Mouse (Mus musculus) kidney, postnatal 0 days (tissue): ENCODE results near the gene Cdk14. TPM values are rescaled to one million over a fixed set of nuclear protein-coding genes. Genes with fewer than 3 reads are reported as not detected.
A peak's percentile ranks its signal among the peaks of the same experiment; 100 is the strongest.

ENCODE experiments used
- ATAC-seq: fragments of 200-750 bp; cut with Nextera tagmentation; replicated peaks from 2 replicates; pipeline ENCODE4 v1.8.0; 2017; ENCODE audit warnings: low read depth, moderate number of reproducible peaks, moderate TSS enrichment, moderate library complexity; ENCODE audit not compliant: low FRiP score
- DNase-seq: peaks from one replicate; pipeline ENCODE4 v3.0.0-alpha.2; 2016; ENCODE audit warnings: low spot score
- H3K27ac ChIP-seq: fragments of 300-500 bp; sonication (generic); 2 replicates; pipeline ENCODE4 v1.5.1; 2014; ENCODE audit warnings: mild to moderate bottlenecking
- H3K27me3 ChIP-seq: fragments of 300-500 bp; sonication (generic); 2 replicates; pipeline ENCODE4 v1.6.1; 2014; ENCODE audit warnings: low read length, mixed read lengths; ENCODE audit not compliant: insufficient read depth
- H3K36me3 ChIP-seq: fragments of 300-500 bp; sonication (generic); 2 replicates; pipeline ENCODE4 v1.6.1; 2014; ENCODE audit warnings: low read length, mixed read lengths; ENCODE audit not compliant: insufficient read depth
- H3K4me1 ChIP-seq: fragments of 300-500 bp; sonication (generic); replicated peaks from 2 replicates; pipeline ENCODE4 v1.6.1; 2014; ENCODE audit warnings: antibody characterized with exemption, low read length, mixed read lengths; ENCODE audit not compliant: insufficient read depth
- H3K4me2 ChIP-seq: fragments of 300-500 bp; sonication (generic); 2 replicates; pipeline ENCODE4 v1.6.1; 2014; ENCODE audit warnings: mild to moderate bottlenecking, low read length, moderate library complexity, mixed read lengths
- H3K4me3 ChIP-seq: fragments of 300-500 bp; sonication (generic); replicated peaks from 2 replicates; pipeline ENCODE4 v1.5.1; 2014; ENCODE audit warnings: low read depth, low read length
- H3K9ac ChIP-seq: fragments of 300-500 bp; sonication (generic); 2 replicates; pipeline ENCODE4 v1.6.1; 2014; ENCODE audit warnings: low read depth, low read length
- H3K9me3 ChIP-seq: fragments of 300-500 bp; sonication (generic); replicated peaks from 2 replicates; pipeline ENCODE4 v1.6.1; 2016; ENCODE audit warnings: low read length, inconsistent platforms, mixed read lengths
- CTCF ChIP-seq: IDR thresholded peaks from 2 replicates; pipeline ENCODE4 v1.5.1; 2016; ENCODE audit warnings: antibody characterized with exemption, low read depth, mild to moderate bottlenecking, moderate library complexity
- whole genome bisulfite sequencing: fragments of 180-500 bp; shearing (Covaris S2); extraction: QIAGEN DNeasy Blood & Tissue Kit; methylation state at CpG from one replicate; pipeline ENCODE4 v1.1.7; 2014; 5-methylcytosine and 5-hydroxymethylcytosine counted together
- polyA plus RNA-seq: library from polyadenylated mRNA; unstranded; fragments of >200 nt; fragmentation: Nextera tagmentation; extraction: Ambion mirVana; gene quantifications from 2 replicates; pipeline ENCODE4 v1.2.1, GENCODE M21; 2015

The Cdk14 gene
- polyA plus RNA-seq, 1 experiment from 2014 or later = 8.8 TPM

GRCm38 (mm10) chr5:4767896-4768295 lies 652.2 kb downstream of the Cdk14 start:
- DNase-seq (no peak), ATAC-seq (no peak)
- 70% methylated on average over 2 of the region's 2 CpGs for WGBS
- Histone ChIP-seq H3K27ac (no peak overlapping the region), H3K27me3 (no peaks in the 10 kb centered on the region), H3K9me3 (no peaks in the 10 kb centered on the region), H3K4me3 (no peak overlapping the region), H3K9ac (no peak overlapping the region), H3K4me2 (no peak overlapping the region), H3K36me3 (no peaks in the 10 kb centered on the region), H3K4me1 (no peaks in the 10 kb centered on the region)
- TF ChIP-seq CTCF = no peak

GRCm38 (mm10) chr5:4766719-4767118 lies 653.4 kb downstream of the Cdk14 start:
- Histone ChIP-seq H3K27me3 (no peaks in the 10 kb centered on the region), H3K9ac (no peak overlapping the region), H3K4me1 (no peaks in the 10 kb centered on the region), H3K4me3 (no peak overlapping the region), H3K4me2 (no peak overlapping the region), H3K27ac (no peak overlapping the region), H3K9me3 (no peaks in the 10 kb centered on the region), H3K36me3 (no peaks in the 10 kb centered on the region)
- DNase-seq (no peak), ATAC-seq (no peak)
- 79% methylated on average over 5 of the region's 5 CpGs for WGBS
- no peak for TF ChIP-seq CTCF

- Histone ChIP-seq H3K9ac (no peak overlapping the region), H3K4me1 (no peaks in the 10 kb centered on the region), H3K36me3 (no peaks in the 10 kb centered on the region), H3K9me3 (no peaks in the 10 kb centered on the region), H3K27me3 (no peaks in the 10 kb centered on the region), H3K4me3 (no peak overlapping the region), H3K27ac (no peak overlapping the region), H3K4me2 (no peak overlapping the region)
- no peak for ATAC-seq
- TF ChIP-seq CTCF = no peak
- no peak for DNase-seq
Measured at GRCm38 (mm10) chr5:4761891-4762290, 658.2 kb downstream of the Cdk14 start.

- Histone ChIP-seq H3K27ac (peak overlapping the region; percentile 97), H3K9me3 (no peaks in the 10 kb centered on the region), H3K27me3 (no peaks in the 10 kb centered on the region), H3K9ac (peak overlapping the region; percentile 90), H3K36me3 (no peaks in the 10 kb centered on the region), H3K4me3 (peak overlapping the region; percentile 82), H3K4me1 (no peaks in the 10 kb centered on the region; the same call in 1 of the 2 replicates), H3K4me2 (peak overlapping the region; percentile 95)
- ATAC-seq (no peak; the same call in 1 of the 2 replicates), DNase-seq (peak; percentile 54)
- WGBS = 1% methylated on average over 23 of the region's 23 CpGs
- TF ChIP-seq CTCF = no peak
Measured at GRCm38 (mm10) chr5:4758331-4759080, 661.6 kb downstream of the Cdk14 start.

GRCm38 (mm10) chr5:4757902-4758301 lies 662.2 kb downstream of the Cdk14 start, which contains the start of gene Fzd1:
Gene Fzd1 (minus strand): TSS chr5:4758035.
- H3K27me3 ChIP-seq = no peaks in the 10 kb centered on the region
- H3K4me3 ChIP-seq = peak within 1 kb of the TSS; percentile 82
- peak within 1 kb of the TSS; percentile 95 for H3K4me2 ChIP-seq

DNA sequence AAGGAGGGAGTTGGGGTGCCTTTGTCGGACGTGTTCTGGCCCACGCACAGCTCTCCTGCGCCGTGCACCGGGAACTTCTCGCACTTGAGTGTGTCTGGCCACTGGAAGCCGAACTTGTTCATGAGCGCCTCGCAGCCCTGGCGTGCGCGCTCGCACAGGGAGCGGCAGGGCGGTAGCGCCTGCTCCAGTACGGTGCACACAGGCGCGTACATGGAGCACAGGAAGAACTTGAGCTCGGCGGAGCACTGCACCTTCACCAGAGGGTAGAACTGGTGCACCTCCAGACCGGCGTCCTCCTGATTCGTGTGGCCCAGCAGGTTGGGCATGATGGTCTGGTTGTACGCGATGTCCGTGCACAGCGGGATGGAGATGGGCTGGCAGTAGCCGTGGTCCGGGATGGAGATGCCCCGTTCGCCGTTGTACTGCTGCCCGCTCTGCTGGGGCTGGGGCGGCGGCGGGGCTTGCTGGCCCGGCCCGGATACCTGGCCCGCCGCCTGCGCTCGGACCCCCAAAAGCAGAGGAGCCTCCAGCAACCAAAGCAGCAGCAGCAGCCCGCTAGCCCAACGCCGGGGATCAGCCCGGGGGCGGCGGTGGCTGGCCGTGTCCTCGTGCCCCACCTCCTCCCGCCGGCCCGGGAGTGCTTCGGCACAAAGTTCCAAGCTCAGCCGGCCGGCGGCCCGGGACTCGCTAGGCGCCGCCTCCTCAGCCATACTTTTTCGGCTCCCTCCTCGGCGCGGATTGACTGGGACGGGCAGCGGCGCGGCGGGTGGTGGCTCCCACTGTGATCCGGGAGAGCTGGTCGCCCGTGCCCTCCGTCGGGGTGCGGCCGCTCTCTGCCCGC lies 663.0 kb downstream of the Cdk14 start:
- peak; percentile 70 for DNase-seq
- under 1% methylated on average over 78 of the region's 80 CpGs for WGBS

More at GRCm38 (mm10) chr5:4757902-4758301, 662.2 kb downstream of the Cdk14 start, which contains the start of gene Fzd1:
- Histone ChIP-seq H3K9ac (peak within 1 kb of the TSS; percentile 90), H3K36me3 (no peaks in the 10 kb centered on the region), H3K27ac (peak within 1 kb of the TSS; percentile 97), H3K4me1 (no peaks in the 10 kb centered on the region; the same call in 1 of the 2 replicates), H3K9me3 (no peaks in the 10 kb centered on the region)
- ATAC-seq (peak; percentile 96), DNase-seq (peak; percentile 99)
- 1% methylated on average over 33 of the region's 33 CpGs for WGBS
- TF ChIP-seq CTCF = peak; percentile 52

More for the DNA sequence above, 663.0 kb downstream of the Cdk14 start:
- peak; percentile 66 for ATAC-seq
- Histone ChIP-seq H3K27ac (peak overlapping the region; percentile 97), H3K36me3 (no peaks in the 10 kb centered on the region), H3K4me1 (no peaks in the 10 kb centered on the region; the same call in 1 of the 2 replicates), H3K4me2 (peak overlapping the region; percentile 95), H3K9me3 (no peaks in the 10 kb centered on the region), H3K4me3 (peak overlapping the region; percentile 82), H3K9ac (peak overlapping the region; percentile 90), H3K27me3 (no peaks in the 10 kb centered on the region)
- TF ChIP-seq CTCF = no peak
